Mouse (Mus musculus): Measurements from ENCODE around the gene Hyal2. TPM values are rescaled to one million over a fixed set of nuclear protein-coding genes. Genes with fewer than 3 reads are reported as not detected.

The Hyal2 gene
- total RNA-seq, 1 experiment from 2014 or later, result 0.93 TPM

DNA sequence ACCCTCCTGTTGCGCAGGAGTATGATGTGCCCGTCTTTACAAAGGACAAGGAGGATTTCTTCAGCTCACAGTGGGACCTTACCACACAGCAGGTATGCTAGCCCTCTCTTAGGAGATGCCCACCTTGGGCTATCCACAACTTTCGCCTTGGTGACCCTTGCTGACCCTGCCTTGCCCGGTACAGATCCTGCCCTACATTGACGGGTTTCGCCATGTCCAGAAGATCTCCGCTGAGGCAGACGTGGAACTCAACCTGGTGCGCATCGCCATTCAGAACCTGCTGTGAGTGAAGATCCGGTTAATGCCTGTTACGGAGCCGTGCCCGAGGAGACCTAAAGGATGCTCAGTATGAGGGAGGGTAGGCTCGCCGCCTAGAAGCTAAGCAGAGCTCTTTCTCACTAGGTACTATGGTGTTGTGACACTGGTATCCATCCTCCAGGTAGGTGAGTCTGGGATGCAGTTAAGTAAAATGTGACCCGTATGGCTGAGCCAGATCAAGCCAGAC, 23.5 kb upstream of the Hyal2 start:
- ATAC-seq (ENCODE audit: extremely low read depth, insufficient number of reproducible peaks, low FRiP score, poor library complexity, severe bottlenecking), result no peak

- ATAC-seq (ENCODE audit: extremely low read depth, insufficient number of reproducible peaks, low FRiP score, poor library complexity, severe bottlenecking), result no peak
Observed at GRCm38 (mm10) chr9:107544729-107545128, 23.0 kb upstream of the Hyal2 start.

DNA sequence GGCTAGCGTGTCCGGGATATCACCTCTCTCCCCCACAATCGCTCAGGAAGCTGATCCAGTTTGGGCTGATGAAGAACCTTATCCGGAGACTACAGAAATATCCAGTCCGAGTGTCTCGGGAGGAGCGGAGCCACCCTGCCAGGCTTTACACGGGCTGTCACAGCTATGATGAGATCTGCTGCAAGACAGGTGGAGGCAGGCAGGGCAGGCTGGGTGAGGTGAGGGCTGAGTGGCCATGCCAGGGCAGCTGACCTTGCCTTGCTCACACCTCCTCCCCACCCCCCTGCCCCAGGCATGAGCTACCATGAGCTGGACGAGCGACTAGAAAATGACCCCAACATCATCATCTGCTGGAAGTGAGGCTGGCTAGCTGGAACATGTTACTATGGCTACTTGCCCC, 22.5 kb upstream of the Hyal2 start:
- ATAC-seq (ENCODE audit: extremely low read depth, insufficient number of reproducible peaks, low FRiP score, poor library complexity, severe bottlenecking), result no peak

DNA sequence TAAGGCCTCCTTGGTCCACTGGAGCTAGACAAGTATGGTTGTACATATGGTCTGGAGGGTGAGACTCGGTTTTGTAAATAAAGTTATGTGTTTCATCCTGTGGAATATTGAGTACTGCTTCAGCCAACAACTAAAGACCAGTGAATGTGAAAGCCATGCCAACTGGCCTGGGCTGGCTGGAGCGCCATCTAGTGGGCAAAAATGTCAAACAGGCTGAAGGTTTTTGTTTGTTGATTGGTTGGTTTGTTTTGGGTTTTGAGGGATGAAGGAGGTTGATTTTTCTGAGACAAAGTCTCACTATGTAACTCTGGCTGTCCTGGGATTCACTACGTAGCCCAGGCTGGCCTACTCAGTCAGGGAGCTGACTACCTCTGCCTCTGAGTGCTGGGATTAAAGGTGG, 22.1 kb upstream of the Hyal2 start:
- ATAC-seq (ENCODE audit: extremely low read depth, insufficient number of reproducible peaks, low FRiP score, poor library complexity, severe bottlenecking), result peak; percentile 17; the same call in 1 of the 2 replicates

- ATAC-seq (ENCODE audit: extremely low read depth, insufficient number of reproducible peaks, low FRiP score, poor library complexity, severe bottlenecking), result peak; percentile 45
Observed at GRCm38 (mm10) chr9:107547026-107547425, 20.7 kb upstream of the Hyal2 start, which contains the start of gene Zmynd10. Gene Zmynd10 (plus strand): TSS chr9:107547298.

- ATAC-seq (ENCODE audit: extremely low read depth, insufficient number of reproducible peaks, low FRiP score, poor library complexity, severe bottlenecking), result no peak
Observed at GRCm38 (mm10) chr9:107547957-107548356, 19.8 kb upstream of the Hyal2 start.

- ATAC-seq (ENCODE audit: extremely low read depth, insufficient number of reproducible peaks, low FRiP score, poor library complexity, severe bottlenecking), result no peak
Observed at GRCm38 (mm10) chr9:107548820-107549219, 18.9 kb upstream of the Hyal2 start.

DNA sequence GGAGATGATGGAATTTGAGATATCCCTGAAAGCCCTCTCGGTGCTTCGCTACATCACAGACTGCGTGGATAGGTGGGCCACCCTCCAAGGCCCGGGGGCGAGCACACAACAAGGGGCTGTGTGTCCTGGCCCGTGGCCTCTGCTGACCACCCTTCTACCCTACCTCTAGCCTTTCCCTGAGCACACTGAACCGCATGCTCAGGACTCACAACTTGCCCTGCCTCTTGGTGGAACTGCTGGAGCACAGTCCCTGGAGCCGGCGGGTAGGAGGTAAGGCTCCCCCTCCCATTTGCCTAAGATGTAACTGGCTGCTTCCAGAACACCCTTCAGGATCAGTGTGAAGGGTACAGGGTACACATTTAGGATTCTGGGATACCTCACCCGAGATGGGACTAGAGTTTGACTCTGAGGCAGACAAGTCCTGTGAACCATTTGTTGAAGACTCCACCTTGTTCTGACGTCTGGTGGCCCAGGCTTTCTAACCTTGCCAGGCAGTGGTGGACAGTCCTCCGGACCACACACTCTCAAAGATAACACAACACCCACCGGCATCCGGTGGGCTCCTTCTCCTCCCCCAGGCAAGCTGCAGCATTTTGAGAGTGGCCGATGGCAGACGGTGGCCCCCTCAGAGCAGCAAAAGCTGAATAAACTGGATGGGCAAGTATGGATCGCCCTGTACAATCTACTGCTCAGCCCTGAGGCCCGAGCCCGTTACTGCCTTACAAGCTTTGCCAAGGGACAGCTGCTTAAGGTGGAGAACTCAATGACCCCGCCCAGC, 18.3 kb upstream of the Hyal2 start:
- ATAC-seq (ENCODE audit: extremely low read depth, insufficient number of reproducible peaks, low FRiP score, poor library complexity, severe bottlenecking), result no peak

GRCm38 (mm10) chr9:107550491-107551116, 17.1 kb upstream of the Hyal2 start:
- no peak for ATAC-seq (ENCODE audit: extremely low read depth, insufficient number of reproducible peaks, low FRiP score, poor library complexity, severe bottlenecking)

- peak; percentile 44 for ATAC-seq (ENCODE audit: extremely low read depth, insufficient number of reproducible peaks, low FRiP score, poor library complexity, severe bottlenecking)
Observed at GRCm38 (mm10) chr9:107551117-107551889, 16.4 kb upstream of the Hyal2 start, which contains the start of gene Rassf1. Gene Rassf1 (plus strand): TSS chr9:107551555.

- ATAC-seq (ENCODE audit: extremely low read depth, insufficient number of reproducible peaks, low FRiP score, poor library complexity, severe bottlenecking), result no peak
Observed at GRCm38 (mm10) chr9:107551890-107552355, 15.8 kb upstream of the Hyal2 start.

GRCm38 (mm10) chr9:107552690-107553393, 14.9 kb upstream of the Hyal2 start:
- no peak for ATAC-seq (ENCODE audit: extremely low read depth, insufficient number of reproducible peaks, low FRiP score, poor library complexity, severe bottlenecking)

DNA sequence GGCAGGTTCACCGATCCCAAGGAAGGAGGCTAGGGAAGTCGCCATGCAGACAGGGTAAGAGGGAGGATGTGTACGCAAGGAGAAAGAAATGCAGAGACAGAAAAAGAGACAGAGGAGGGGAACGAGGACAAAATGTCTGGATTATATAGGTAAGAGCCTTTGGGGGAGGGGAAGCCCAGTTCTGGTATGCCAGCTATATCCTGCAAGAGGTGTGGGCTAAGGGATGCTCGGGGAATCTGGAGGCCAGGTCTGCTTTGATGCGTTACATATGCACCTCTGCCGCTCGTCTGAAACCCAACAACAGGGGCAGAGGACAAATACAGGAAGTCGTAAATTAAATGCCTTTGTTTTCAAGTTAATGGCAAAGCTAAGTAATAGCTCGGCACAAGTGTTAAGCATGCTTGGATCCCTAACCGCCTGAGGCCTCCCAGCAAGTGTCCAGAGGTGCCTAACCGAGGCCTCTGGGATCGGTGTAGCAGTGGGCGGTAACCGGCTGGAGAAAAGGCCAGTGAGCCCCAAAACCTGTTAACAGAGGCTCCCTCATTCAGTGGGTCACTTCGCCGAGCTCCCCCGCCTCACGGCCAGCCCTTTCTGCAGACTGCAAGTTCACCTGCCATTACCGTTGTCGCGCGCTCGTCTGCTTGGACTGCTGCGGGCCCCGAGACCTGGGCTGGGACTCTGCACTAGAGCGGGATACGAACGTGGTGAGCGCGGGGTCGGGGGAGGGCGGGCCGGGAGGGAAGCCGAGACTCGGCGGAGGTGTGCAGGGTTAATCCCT, 14.0 kb upstream of the Hyal2 start:
- ATAC-seq (ENCODE audit: extremely low read depth, insufficient number of reproducible peaks, low FRiP score, poor library complexity, severe bottlenecking), result no peak

- peak; percentile 85 for ATAC-seq (ENCODE audit: extremely low read depth, insufficient number of reproducible peaks, low FRiP score, poor library complexity, severe bottlenecking)
Observed at GRCm38 (mm10) chr9:107554319-107554825, 13.4 kb upstream of the Hyal2 start.

DNA sequence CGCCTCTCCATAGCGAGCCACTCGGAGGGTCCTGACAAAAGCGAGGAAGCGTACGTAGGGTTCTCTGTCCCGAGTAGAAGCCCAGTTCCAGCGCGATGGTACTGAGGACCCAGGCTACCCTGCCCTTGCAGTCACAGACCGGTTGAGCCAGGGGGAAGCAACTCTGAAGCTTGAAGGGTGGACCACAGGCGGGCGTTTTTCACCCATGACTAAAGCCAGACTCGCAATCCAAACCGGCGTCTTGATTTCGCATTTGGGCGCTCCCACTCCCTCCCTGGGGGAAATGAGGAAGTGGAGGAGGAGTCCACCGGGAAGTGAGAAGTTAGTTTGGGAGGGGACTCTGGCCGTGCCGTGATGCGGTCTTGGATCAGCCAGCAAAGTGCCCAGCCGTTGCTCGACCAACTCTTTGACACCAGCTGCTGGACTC, 12.7 kb upstream of the Hyal2 start:
- no peak for ATAC-seq (ENCODE audit: extremely low read depth, insufficient number of reproducible peaks, low FRiP score, poor library complexity, severe bottlenecking)

GRCm38 (mm10) chr9:107555701-107556100, 12.0 kb upstream of the Hyal2 start:
- ATAC-seq (ENCODE audit: extremely low read depth, insufficient number of reproducible peaks, low FRiP score, poor library complexity, severe bottlenecking), result no peak

GRCm38 (mm10) chr9:107556346-107556745, 11.4 kb upstream of the Hyal2 start:
- no peak for ATAC-seq (ENCODE audit: extremely low read depth, insufficient number of reproducible peaks, low FRiP score, poor library complexity, severe bottlenecking)

Measured in neutrophil, adult 5-6 weeks (primary cell).